Mouse (Mus musculus) embryonic facial prominence, embryonic 15.5 days (tissue): ENCODE measurements at regions not wholly inside any gene's neighbourhood (a gene's known extent, or its start where the extent isn't known, plus 50 kb on each side); places are given as distances from the start of the nearest gene placed in this dataset.

ENCODE experiments used
- ATAC-seq: fragments of 200-750 bp; cut with Nextera tagmentation; 2 replicates; pipeline ENCODE4 v1.8.0; 2017; ENCODE audit warnings: low read depth, moderate TSS enrichment; ENCODE audit not compliant: insufficient number of reproducible peaks, low FRiP score, low TSS enrichment
- H3K27ac ChIP-seq: fragments of 300-500 bp; sonication (generic); replicated peaks from 2 replicates; pipeline ENCODE4 v1.5.1; 2015; ENCODE audit warnings: mild to moderate bottlenecking, inconsistent platforms
- H3K27me3 ChIP-seq: fragments of 300-500 bp; sonication (generic); 2 replicates; pipeline ENCODE4 v1.6.1; 2015; ENCODE audit warnings: inconsistent platforms
- H3K36me3 ChIP-seq: fragments of 300-500 bp; sonication (generic); 2 replicates; pipeline ENCODE4 v1.6.1; 2015; ENCODE audit warnings: mild to moderate bottlenecking, inconsistent platforms
- H3K4me1 ChIP-seq: fragments of 300-500 bp; sonication (generic); 2 replicates; pipeline ENCODE4 v1.6.1; 2015; ENCODE audit warnings: inconsistent platforms
- H3K4me2 ChIP-seq: fragments of 300-500 bp; sonication (generic); replicated peaks from 2 replicates; pipeline ENCODE4 v1.6.1; 2015; ENCODE audit warnings: mild to moderate bottlenecking, inconsistent platforms
- H3K4me3 ChIP-seq: fragments of 300-500 bp; sonication (generic); replicated peaks from 2 replicates; pipeline ENCODE4 v1.5.1; 2015; ENCODE audit warnings: mild to moderate bottlenecking, inconsistent platforms
- H3K9ac ChIP-seq: fragments of 300-500 bp; sonication (generic); 2 replicates; pipeline ENCODE4 v1.6.1; 2015; ENCODE audit warnings: inconsistent platforms
- H3K9me3 ChIP-seq: fragments of 300-500 bp; sonication (generic); replicated peaks from 2 replicates; pipeline ENCODE4 v1.6.1; 2016; ENCODE audit warnings: inconsistent platforms
- WGBS: fragments of 180-500 bp; shearing (Covaris S2); methylation state at CpG from one replicate; pipeline ENCODE4 v1.1.7; 2015; 5-methylcytosine and 5-hydroxymethylcytosine counted together

DNA sequence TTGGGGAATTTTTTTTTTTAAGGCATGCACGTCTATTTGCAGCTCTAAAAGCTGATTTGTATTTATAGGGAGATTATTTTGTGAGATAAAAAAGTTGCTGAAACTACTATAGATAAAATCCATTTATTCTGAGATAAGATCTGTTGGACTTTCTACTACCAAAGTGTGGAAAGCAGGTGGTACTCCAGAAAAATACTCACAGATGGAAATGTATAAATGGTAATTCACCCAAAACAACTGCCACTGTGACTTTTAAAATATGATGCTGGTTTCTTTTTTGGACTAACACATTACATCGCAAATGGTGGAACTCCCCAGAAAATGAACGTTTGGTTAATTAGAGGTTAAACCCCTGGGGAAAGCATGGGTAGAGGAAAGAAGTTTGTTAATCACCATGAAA lies 377.7 kb downstream of the Cdk5rap2 start:
- H3K9me3 ChIP-seq = no peaks in the 10 kb centered on the region
- H3K4me1 ChIP-seq = no peaks in the 10 kb centered on the region
- no peaks in the 10 kb centered on the region for H3K27me3 ChIP-seq
- WGBS = 44% methylated on average over 3 of the region's 3 CpGs
- H3K4me3 ChIP-seq = no peak overlapping the region
- ATAC-seq = no peak
- no peak overlapping the region for H3K4me2 ChIP-seq
- no peak overlapping the region for H3K27ac ChIP-seq
- no peaks in the 10 kb centered on the region for H3K36me3 ChIP-seq
- H3K9ac ChIP-seq = no peak overlapping the region

DNA sequence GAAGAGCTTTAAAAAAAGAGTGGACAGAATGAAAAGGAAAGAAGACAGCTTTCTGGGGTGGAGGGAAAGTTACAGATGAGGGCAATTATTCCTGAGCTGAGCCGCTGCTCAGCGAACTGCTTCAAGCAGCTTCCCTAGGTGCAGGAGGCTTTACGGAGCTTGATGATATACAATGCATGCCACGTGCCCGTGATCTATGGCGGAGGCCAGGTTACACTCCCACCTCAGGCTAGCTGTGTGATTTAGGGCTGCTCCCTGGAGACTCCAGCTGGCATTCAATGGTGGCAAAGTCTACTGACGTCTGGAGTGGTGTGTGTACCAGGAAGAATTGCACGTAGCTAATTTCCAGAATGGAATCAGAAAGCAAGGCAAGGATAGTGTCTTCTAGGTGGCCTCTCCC lies 383.4 kb downstream of the Cdk5rap2 start:
- no peak for ATAC-seq
- H3K27me3 ChIP-seq = no peaks in the 10 kb centered on the region
- no peak overlapping the region for H3K27ac ChIP-seq
- no peak overlapping the region for H3K4me3 ChIP-seq
- H3K4me1 ChIP-seq = no peaks in the 10 kb centered on the region
- no peak overlapping the region for H3K4me2 ChIP-seq
- WGBS = 77% methylated on average over 8 of the region's 8 CpGs
- no peak overlapping the region for H3K9ac ChIP-seq
- H3K36me3 ChIP-seq = no peaks in the 10 kb centered on the region
- H3K9me3 ChIP-seq = no peaks in the 10 kb centered on the region

DNA sequence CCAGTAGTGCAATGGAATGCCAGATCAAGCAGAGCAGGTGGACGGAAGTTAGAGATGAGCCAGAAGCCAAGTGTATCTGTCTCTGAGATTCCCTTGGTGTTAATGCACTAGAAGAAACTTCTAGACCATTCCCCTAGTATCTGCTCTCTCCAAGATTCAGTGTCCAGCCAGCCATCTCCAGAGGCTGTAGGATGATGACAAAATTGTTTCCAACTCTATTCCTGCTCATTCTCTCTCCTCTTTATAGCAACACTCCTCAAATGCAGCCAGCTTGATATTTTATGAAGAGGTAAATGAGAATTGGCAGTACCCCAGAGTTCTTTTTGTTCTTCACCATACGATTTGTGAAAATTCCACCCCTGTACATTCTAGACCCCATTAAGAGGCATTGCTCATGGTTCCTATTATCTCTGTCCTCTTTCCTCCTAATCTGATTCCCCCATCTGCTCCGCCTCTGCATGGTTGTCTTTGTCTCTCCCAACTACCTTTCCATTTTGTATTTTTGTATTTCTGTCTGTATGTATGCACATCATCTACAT lies 385.3 kb downstream of the Cdk5rap2 start:
- 82% methylated on average over 3 of the region's 3 CpGs for WGBS
- Histone ChIP-seq H3K9me3 (no peaks in the 10 kb centered on the region), H3K4me3 (no peak overlapping the region), H3K9ac (no peak overlapping the region), H3K27ac (no peak overlapping the region), H3K4me2 (no peak overlapping the region), H3K27me3 (no peaks in the 10 kb centered on the region), H3K4me1 (no peaks in the 10 kb centered on the region), H3K36me3 (no peaks in the 10 kb centered on the region)
- no peak for ATAC-seq

DNA sequence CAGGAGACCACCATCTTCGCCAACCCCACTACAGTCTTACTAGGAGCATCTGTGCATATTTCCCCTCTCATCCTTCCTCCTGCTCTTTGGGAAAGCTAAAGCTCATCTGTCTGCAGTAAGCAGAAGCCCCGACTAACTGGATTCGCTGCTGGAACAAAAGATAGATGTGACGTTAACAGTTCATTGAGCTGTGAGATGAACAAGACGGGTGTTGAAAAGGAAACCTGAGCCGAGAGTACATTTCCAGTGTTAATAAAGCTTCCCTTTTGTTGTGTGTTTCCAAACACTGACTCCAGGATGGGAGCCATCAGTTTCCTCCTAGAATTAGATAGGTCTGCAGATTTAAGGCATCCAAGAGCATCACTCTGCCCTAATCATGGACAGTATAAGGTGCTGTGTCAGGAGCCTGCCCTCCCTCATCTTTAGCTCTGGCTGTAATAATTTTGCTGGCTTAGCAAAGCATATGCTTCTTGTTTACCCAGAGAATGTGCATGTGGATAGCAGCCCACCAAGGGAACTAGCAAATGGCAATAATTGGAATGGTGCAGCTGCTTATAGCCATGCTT lies 389.3 kb downstream of the Cdk5rap2 start:
- no peak overlapping the region for H3K27ac ChIP-seq
- no peaks in the 10 kb centered on the region for H3K4me1 ChIP-seq
- no peak for ATAC-seq
- H3K4me2 ChIP-seq = no peak overlapping the region
- WGBS = 59% methylated on average over 6 of the region's 6 CpGs
- no peaks in the 10 kb centered on the region for H3K9me3 ChIP-seq
- H3K4me3 ChIP-seq = no peak overlapping the region
- no peaks in the 10 kb centered on the region for H3K27me3 ChIP-seq
- no peaks in the 10 kb centered on the region for H3K36me3 ChIP-seq
- H3K9ac ChIP-seq = no peak overlapping the region

DNA sequence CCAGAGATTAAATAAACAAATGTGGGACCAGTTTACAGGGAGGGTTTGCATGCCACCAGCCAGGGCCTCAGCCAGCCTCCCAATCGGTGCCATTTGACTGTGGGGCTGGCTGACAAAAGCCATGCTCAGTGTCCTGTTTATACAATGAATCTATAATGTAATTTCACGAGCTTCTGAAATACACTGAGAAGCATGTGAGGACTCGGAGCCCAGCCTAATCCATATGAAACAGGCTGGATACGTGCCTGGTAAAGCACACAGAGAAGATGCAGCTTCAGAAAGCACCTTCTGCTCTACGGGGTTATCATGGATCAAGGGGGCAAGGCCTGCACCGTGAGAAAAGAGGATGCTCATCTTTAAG lies 398.0 kb downstream of the Cdk5rap2 start:
- no peak for ATAC-seq

DNA sequence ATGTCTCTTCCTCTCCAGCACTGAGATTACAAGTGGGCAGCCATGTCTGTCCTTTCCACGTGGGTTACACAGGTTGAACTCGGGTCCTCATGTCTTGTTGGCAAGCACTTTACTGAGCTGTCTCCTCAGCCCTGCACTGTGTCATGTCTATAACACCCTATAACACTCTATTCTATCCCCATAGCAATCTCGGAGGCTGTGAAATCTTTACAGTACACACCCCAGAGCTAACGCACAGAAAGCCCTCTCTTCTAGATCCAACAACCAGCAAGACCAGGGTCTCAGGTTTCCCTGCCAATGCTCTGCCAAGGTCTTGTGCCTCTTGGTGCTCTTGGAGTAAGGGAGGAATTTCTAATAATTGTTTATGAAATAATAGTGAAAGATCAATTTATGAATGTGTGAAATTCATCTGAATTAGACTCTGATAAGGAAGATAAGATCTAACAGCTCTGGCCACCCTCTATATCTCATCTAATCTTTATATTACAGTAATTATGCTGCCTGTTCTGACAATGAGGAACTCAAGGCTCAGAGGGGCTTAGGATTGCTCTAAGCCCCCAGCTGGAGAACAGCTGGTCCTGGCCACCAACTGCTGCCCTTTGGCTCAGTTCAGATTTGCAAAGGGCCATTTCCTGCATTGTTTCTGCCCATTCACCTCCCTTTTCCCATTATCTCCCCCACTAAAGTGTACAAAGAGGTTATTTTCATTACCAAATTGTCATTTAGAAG lies 398.6 kb downstream of the Cdk5rap2 start:
- no peak overlapping the region for H3K9ac ChIP-seq
- no peaks in the 10 kb centered on the region for H3K4me1 ChIP-seq
- H3K36me3 ChIP-seq = no peaks in the 10 kb centered on the region
- H3K4me2 ChIP-seq = no peak overlapping the region
- no peak overlapping the region for H3K27ac ChIP-seq
- no peak; the same call in 1 of the 2 replicates for ATAC-seq
- no peaks in the 10 kb centered on the region for H3K9me3 ChIP-seq
- WGBS = 71% methylated on average over 4 of the region's 4 CpGs
- H3K27me3 ChIP-seq = no peaks in the 10 kb centered on the region
- H3K4me3 ChIP-seq = no peak overlapping the region

More for the DNA sequence above, 398.0 kb downstream of the Cdk5rap2 start:
- Histone ChIP-seq H3K9me3 (no peaks in the 10 kb centered on the region), H3K27me3 (no peaks in the 10 kb centered on the region), H3K4me2 (no peak overlapping the region), H3K27ac (no peak overlapping the region), H3K4me1 (no peaks in the 10 kb centered on the region), H3K36me3 (no peaks in the 10 kb centered on the region), H3K9ac (no peak overlapping the region), H3K4me3 (no peak overlapping the region)
- 55% methylated on average over 6 of the region's 6 CpGs for WGBS

DNA sequence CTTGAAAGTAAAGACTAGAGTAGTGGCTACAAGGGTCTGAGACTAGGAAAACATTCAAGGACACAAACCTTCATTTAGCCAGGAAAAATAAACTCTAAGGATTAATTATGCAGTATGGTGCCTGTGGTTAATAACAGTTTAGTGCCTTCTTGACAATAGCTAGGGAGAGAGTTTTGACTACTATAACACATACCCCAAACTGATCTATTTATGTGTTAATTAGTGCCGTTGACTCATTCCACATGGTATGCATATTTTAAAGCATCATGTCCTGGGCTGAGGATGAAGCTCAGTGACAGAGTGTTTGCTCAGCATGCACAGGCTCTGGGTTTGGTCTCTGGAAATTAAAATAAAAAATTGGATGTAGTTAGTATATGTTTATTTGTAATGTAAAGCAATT lies 399.8 kb downstream of the Cdk5rap2 start:
- Histone ChIP-seq H3K4me3 (no peak overlapping the region), H3K9ac (no peak overlapping the region), H3K9me3 (no peaks in the 10 kb centered on the region), H3K27me3 (no peaks in the 10 kb centered on the region), H3K4me2 (no peak overlapping the region), H3K27ac (no peak overlapping the region), H3K4me1 (no peaks in the 10 kb centered on the region), H3K36me3 (no peaks in the 10 kb centered on the region)
- no peak for ATAC-seq
- WGBS = 76% methylated on average over 1 of the region's 1 CpGs

DNA sequence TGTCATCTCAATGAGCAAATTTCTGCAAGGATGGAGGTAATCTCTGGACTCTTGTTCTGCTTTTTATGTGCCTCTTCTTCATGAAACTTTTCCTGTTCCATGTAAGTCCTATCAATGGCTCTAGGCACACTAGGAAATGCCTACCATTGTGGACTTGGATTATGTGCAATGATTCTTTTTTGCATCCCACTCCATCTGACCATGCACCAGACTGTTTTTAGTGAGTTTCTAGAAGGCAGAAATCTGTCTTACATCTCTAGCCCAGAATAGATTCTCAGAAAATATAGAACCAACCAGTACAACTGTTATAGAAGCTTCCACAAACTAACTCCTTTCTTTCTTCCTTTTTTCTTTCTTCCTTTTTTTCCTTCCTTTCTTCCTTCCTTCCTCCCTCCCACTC lies 405.3 kb downstream of the Cdk5rap2 start:
- no peak for ATAC-seq
- H3K27me3 ChIP-seq = no peaks in the 10 kb centered on the region
- no peak overlapping the region for H3K4me3 ChIP-seq

DNA sequence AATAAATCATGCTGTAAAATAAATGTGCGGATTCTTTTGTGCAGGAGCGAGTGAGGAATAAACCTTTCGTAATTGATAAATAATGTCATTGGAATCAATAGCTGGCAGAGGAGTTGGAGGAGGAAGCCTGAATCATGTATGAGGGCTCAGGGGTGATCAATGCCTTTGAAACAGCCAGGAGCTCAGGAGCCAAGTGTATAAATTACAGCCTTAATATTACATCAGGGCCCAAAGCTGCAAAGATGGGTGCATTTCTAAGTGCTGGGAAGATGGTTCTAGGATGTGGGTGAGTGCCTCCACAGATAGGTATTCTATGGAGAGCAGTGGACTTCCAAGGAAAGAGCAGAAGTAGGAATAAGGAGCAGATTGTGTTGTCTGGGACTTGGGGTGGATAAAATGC lies 417.0 kb downstream of the Cdk5rap2 start:
- no peak for ATAC-seq
- H3K4me1 ChIP-seq = no peaks in the 10 kb centered on the region
- WGBS = 92% methylated on average over 3 of the region's 3 CpGs

More for the DNA sequence above, 405.3 kb downstream of the Cdk5rap2 start:
- H3K27ac ChIP-seq = no peak overlapping the region
- no peak overlapping the region for H3K9ac ChIP-seq
- no peaks in the 10 kb centered on the region for H3K36me3 ChIP-seq
- 0 out of 2 replicates have a peak, but pooled peaks cover 8% of the 10 kb centered on the region for H3K9me3 ChIP-seq
- no peak overlapping the region for H3K4me2 ChIP-seq
- no peaks in the 10 kb centered on the region for H3K4me1 ChIP-seq

DNA sequence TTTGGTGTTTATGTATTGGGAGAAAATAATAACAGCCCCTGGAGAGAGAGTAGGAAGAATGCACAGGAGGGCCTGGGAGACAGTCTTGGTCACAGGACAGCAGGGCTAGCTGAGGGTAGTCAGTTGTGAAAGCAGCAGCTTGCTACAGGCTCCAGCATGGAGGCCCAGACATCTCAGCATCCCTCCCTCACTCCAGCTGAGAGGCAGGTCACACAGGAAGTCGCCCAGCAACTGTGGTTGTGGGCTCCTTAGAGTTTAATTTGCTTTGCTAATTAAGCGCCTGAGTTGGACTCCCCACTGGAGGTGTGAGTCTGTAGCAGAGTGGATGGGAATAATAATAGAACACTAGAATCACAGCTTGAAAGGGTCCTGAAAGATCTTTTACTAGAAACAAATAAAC lies 436.0 kb downstream of the Cdk5rap2 start:
- Histone ChIP-seq H3K4me3 (no peak overlapping the region), H3K4me2 (no peak overlapping the region), H3K27ac (no peak overlapping the region), H3K9ac (no peak overlapping the region), H3K9me3 (no peaks in the 10 kb centered on the region), H3K36me3 (no peaks in the 10 kb centered on the region), H3K4me1 (no peaks in the 10 kb centered on the region), H3K27me3 (no peaks in the 10 kb centered on the region)
- ATAC-seq = no peak
- WGBS = 28% methylated on average over 2 of the region's 2 CpGs

More for the DNA sequence above, 417.0 kb downstream of the Cdk5rap2 start:
- H3K27ac ChIP-seq = no peak overlapping the region
- H3K4me2 ChIP-seq = no peak overlapping the region
- H3K36me3 ChIP-seq = no peaks in the 10 kb centered on the region
- H3K4me3 ChIP-seq = no peak overlapping the region
- H3K27me3 ChIP-seq = no peaks in the 10 kb centered on the region
- H3K9me3 ChIP-seq = no peaks in the 10 kb centered on the region
- H3K9ac ChIP-seq = no peak overlapping the region

DNA sequence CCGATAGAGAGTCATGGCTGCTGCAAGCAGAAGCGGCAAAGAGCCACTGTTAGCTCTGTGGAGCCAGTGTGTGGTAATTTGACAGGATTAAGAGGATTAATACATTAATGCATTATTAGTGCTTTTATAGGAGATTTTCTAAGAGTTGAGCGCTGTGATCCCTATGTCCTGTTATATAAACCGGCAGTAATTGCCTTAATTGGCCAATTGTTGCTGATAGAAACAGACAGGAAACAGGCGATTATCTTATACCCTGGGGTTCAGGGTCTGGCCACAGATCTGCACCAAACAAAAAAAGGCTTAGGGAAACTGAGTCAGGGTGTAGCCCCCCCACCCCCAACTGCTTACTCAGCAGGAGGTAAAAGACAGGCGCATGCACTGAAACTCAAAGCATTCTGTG lies 436.7 kb downstream of the Cdk5rap2 start:
- Histone ChIP-seq H3K9ac (no peak overlapping the region), H3K4me3 (no peak overlapping the region), H3K27me3 (no peaks in the 10 kb centered on the region), H3K27ac (no peak overlapping the region), H3K36me3 (no peaks in the 10 kb centered on the region), H3K4me2 (no peak overlapping the region), H3K4me1 (no peaks in the 10 kb centered on the region), H3K9me3 (no peaks in the 10 kb centered on the region)
- 40% methylated on average over 6 of the region's 6 CpGs for WGBS
- no peak for ATAC-seq

DNA sequence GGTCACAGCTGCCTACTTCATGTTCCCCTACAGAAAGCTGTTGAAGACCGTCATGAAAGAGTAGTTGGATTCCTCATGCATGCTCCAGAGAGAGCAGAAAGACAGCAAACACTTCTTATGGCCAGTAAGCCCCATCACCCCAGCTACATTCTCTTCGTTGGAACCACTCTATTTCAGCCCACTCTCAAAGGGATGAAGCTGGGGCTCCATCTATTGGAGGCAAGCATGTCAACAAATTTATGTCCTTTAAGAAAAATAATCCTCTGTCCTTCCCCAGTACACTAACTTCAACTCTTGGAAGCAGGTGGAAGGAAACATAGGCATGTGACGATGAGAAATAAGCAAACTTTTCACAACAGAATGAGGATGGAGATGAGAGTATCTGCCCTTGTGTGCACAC lies 438.5 kb downstream of the Cdk5rap2 start:
- H3K4me2 ChIP-seq = no peak overlapping the region
- WGBS = 75% methylated on average over 3 of the region's 3 CpGs

More for the DNA sequence above, 438.5 kb downstream of the Cdk5rap2 start:
- no peak overlapping the region for H3K27ac ChIP-seq
- no peak overlapping the region for H3K4me3 ChIP-seq
- H3K9me3 ChIP-seq = no peaks in the 10 kb centered on the region
- H3K27me3 ChIP-seq = no peaks in the 10 kb centered on the region
- no peak for ATAC-seq
- no peak overlapping the region for H3K9ac ChIP-seq
- H3K36me3 ChIP-seq = no peaks in the 10 kb centered on the region
- H3K4me1 ChIP-seq = no peaks in the 10 kb centered on the region
